Mouse (Mus musculus) intestine, embryonic 16.5 days (tissue): ENCODE measurements around the gene Eif2s2. TPM values are rescaled to one million over a fixed set of nuclear protein-coding genes. Genes with fewer than 3 reads are reported as not detected.
A peak's percentile ranks its signal among the peaks of the same experiment; 100 is the strongest.

Experiments
- ATAC-seq: fragments of 200-750 bp; cut with Nextera tagmentation; 2 replicates; pipeline ENCODE4 v1.8.0; 2017; ENCODE audit warnings: moderate TSS enrichment, moderate library complexity
- H3K27ac ChIP-seq: fragments of 300-500 bp; sonication (generic); 2 replicates; pipeline ENCODE4 v1.5.1; 2014; ENCODE audit warnings: mild to moderate bottlenecking, low read length
- H3K27me3 ChIP-seq: fragments of 300-500 bp; sonication (generic); replicated peaks from 2 replicates; pipeline ENCODE4 v1.6.1; 2014; ENCODE audit warnings: low read length, control low read depth, mixed read lengths; ENCODE audit not compliant: control insufficient read depth, insufficient read depth
- H3K36me3 ChIP-seq: fragments of 300-500 bp; sonication (generic); 2 replicates; pipeline ENCODE4 v1.6.1; 2014; ENCODE audit warnings: low read length, control low read depth; ENCODE audit not compliant: control insufficient read depth, insufficient read depth
- H3K4me1 ChIP-seq: fragments of 300-500 bp; sonication (generic); 2 replicates; pipeline ENCODE4 v1.6.1; 2014; ENCODE audit warnings: low read length, control low read depth, mixed read lengths; ENCODE audit not compliant: control insufficient read depth, insufficient read depth
- H3K4me2 ChIP-seq: fragments of 300-500 bp; sonication (generic); 2 replicates; pipeline ENCODE4 v1.6.1; 2014; ENCODE audit warnings: low read depth, low read length, control low read depth
- H3K4me3 ChIP-seq: fragments of 300-500 bp; sonication (generic); 2 replicates; pipeline ENCODE4 v1.5.1; 2014; ENCODE audit warnings: mild to moderate bottlenecking, low read length
- H3K9ac ChIP-seq: fragments of 300-500 bp; sonication (generic); 2 replicates; pipeline ENCODE4 v1.6.1; 2014; ENCODE audit warnings: low read depth, low read length
- H3K9me3 ChIP-seq: fragments of 300-500 bp; sonication (generic); 2 replicates; pipeline ENCODE4 v1.6.1; 2016; ENCODE audit warnings: low read length, control low read depth; ENCODE audit not compliant: control insufficient read depth
- WGBS: fragments of 180-500 bp; shearing (Covaris S2); extraction: QIAGEN DNeasy Blood & Tissue Kit; methylation state at CpG from one replicate; pipeline ENCODE4 v1.1.7; 2014; 5-methylcytosine and 5-hydroxymethylcytosine counted together
- polyA plus RNA-seq: library from polyadenylated mRNA; unstranded; fragments of >200 nt; fragmentation: Nextera tagmentation; extraction: Ambion mirVana; gene quantifications from 2 replicates; pipeline ENCODE4 v1.2.1, GENCODE M21; 2015

Eif2s2 gene
- polyA plus RNA-seq, 1 experiment from 2014 or later: 76.6 TPM

DNA sequence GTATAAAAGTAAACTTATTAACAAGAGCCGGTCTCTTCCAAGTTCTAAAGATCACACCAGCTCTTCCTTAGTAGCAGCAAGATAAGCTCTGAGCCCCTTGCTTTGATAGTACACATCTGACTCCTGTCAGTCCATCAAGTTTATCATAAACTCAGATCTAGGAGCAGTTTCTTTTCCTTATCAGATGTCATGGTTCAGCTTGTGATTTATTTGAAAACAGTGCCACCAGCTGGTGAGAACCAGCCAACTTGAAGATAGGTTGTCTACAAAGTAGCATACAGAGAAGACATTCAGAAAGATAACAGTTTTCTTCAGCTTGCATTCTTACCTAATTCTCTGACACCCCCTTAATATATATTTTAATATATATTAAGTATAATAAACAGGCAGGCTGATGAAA is 37.4 kb downstream of the Eif2s2 start:
- Histone ChIP-seq H3K4me1 (no peaks in the 10 kb centered on the region), H3K4me2 (no peak overlapping the region), H3K27ac (no peak overlapping the region), H3K27me3 (no peaks in the 10 kb centered on the region), H3K36me3 (peaks cover 8% of the 10 kb centered on the region; the same call in 1 of the 2 replicates), H3K9me3 (no peaks in the 10 kb centered on the region), H3K9ac (no peak overlapping the region), H3K4me3 (no peak overlapping the region)
- no peak for ATAC-seq
- 64% methylated on average over 1 of the region's 1 CpGs for WGBS

DNA sequence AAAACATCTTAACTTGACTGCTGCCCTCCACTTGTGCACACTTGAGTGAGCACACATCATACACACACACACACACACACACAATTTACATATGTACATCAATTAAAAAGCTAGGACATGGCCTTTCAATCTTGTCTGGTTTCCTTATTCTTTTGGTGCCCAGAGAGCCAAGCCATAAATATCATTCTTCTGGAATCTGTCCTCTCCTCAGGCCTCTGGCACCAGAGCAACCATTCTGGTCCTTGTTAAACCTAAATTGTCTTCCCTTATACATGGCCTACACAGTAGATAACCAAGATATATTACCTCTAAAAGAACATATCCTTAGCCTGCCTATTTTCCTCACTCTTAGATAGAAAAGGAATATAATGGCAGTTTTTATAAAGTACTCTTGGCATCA is 44.6 kb downstream of the Eif2s2 start:
- Histone ChIP-seq H3K36me3 (no peaks in the 10 kb centered on the region), H3K4me2 (no peak overlapping the region), H3K27me3 (no peaks in the 10 kb centered on the region), H3K4me3 (no peak overlapping the region), H3K4me1 (no peaks in the 10 kb centered on the region), H3K27ac (no peak overlapping the region), H3K9me3 (no peaks in the 10 kb centered on the region), H3K9ac (no peak overlapping the region)
- ATAC-seq: no peak

DNA sequence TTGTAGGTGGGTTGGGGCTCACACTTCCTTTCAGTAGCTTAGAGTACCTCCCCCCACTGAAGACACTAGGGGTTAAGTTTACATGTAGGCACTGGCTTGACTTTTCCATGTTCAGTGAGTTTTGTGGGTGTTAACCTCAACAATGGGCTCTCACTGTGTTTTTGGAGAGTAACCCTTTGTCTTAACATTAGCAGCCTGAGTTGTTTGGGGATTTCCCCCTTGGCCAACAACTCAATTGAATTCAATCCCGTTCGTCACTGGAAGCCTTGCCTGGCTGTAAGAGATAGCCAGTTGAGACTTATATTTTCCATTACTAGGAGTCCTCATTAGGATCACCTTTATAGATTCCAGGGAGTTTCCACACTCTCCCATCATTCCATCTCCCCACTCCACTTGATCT is 56.2 kb downstream of the Eif2s2 start:
- H3K27ac ChIP-seq: no peak overlapping the region
- H3K36me3 ChIP-seq: peaks cover 5% of the 10 kb centered on the region; the same call in 1 of the 2 replicates
- no peak overlapping the region for H3K9ac ChIP-seq
- WGBS: 92% methylated on average over 2 of the region's 2 CpGs
- no peak for ATAC-seq
- H3K4me3 ChIP-seq: no peak overlapping the region
- no peaks in the 10 kb centered on the region for H3K9me3 ChIP-seq
- H3K4me2 ChIP-seq: no peak overlapping the region
- peaks cover 8% of the 10 kb centered on the region; the same call in 1 of the 2 replicates for H3K4me1 ChIP-seq
- no peaks in the 10 kb centered on the region for H3K27me3 ChIP-seq

DNA sequence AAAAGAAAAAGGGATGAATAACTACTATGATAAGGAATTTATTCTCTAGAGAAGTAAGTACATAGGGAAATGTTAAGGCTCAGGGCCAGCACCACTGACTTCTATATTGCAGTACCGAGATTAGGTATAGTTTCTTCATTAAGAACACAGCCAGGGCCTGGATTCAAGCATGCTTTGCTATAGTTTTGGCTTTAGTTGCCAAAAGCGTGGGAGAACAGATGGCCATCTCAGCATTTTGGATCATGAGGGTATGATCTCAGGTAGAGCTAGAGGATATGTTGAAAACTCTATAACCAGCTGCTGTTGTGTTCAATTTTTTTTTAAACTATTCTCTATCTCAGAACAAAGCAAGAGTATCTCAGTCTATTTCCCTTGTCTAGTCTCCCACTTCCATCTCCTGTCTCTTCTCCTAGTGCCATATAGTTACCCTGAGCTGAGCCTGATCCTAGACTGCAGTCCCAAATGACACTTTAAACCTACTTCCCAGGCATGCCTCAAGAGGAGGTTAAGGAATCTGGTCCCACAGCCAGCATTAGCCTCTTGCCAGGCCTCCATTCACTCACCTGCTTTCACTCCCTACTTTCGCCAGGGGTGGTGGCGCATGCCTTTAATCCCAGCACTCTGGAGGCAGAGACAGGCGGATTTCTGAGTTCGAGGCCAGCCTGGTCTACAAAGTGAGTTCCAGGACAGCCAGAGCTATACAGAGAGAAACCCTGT is 58.4 kb downstream of the Eif2s2 start:
- 94% methylated on average over 6 of the region's 6 CpGs for WGBS
- H3K27me3 ChIP-seq: no peaks in the 10 kb centered on the region
- no peaks in the 10 kb centered on the region for H3K9me3 ChIP-seq
- peaks cover 6% of the 10 kb centered on the region; the same call in 1 of the 2 replicates for H3K36me3 ChIP-seq
- no peak overlapping the region for H3K4me3 ChIP-seq
- peaks cover 10% of the 10 kb centered on the region; the same call in 1 of the 2 replicates for H3K4me1 ChIP-seq
- no peak overlapping the region for H3K9ac ChIP-seq
- no peak overlapping the region for H3K27ac ChIP-seq
- no peak overlapping the region for H3K4me2 ChIP-seq
- no peak for ATAC-seq

DNA sequence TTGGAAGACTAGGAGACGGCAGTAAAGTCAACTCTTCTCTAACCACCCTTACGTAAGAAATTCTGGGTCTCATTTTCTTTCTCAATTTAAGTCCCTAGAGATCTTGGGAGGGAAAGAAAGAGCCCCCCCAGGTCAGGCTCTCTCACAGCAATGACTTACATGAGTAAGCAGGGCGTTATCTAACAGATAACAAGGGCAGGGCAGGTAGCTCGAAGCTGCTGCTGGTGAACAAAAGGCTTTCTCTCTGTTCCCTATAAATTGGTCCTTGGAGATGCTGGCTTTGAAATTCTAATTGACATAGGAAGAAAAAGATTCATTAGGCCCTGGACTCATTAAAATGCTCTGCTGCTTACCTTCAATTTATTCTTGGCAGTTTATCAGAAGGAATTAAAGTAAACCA is 60.3 kb downstream of the Eif2s2 start:
- ATAC-seq: peak; percentile 80
- Histone ChIP-seq H3K4me2 (no peak overlapping the region), H3K27ac (no peak overlapping the region), H3K27me3 (no peaks in the 10 kb centered on the region), H3K4me3 (no peak overlapping the region), H3K4me1 (peaks cover 10% of the 10 kb centered on the region; the same call in 1 of the 2 replicates), H3K36me3 (peaks cover 6% of the 10 kb centered on the region; the same call in 1 of the 2 replicates), H3K9ac (no peak overlapping the region), H3K9me3 (no peaks in the 10 kb centered on the region)
- WGBS: 56% methylated on average over 4 of the region's 4 CpGs

DNA sequence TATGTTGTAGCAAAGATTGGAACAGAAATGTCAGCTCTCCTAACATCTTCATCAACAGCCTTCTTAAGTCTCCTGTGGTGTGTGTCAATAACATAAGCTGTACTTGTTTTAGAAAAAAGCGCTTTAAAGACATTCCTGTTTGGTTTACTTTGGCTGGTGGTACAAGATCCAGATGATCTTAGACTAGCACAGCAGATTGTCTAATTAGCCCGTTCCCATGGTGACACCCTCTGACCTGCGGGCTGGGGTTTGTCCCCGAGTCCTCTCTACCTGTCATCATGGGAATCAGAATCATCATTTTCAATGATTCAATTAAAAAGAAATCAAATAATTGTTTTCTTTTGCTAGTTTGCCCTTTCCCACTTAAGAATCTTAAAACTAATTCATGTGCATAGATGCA is 65.2 kb downstream of the Eif2s2 start:
- Histone ChIP-seq H3K36me3 (0 out of 2 replicates have a peak, but pooled peaks cover 2% of the 10 kb centered on the region), H3K4me3 (no peak overlapping the region), H3K9ac (no peak overlapping the region), H3K9me3 (no peaks in the 10 kb centered on the region), H3K4me2 (no peak overlapping the region), H3K27me3 (no peaks in the 10 kb centered on the region), H3K4me1 (peaks cover 6% of the 10 kb centered on the region; the same call in 1 of the 2 replicates), H3K27ac (no peak overlapping the region)
- no peak for ATAC-seq
- WGBS: 68% methylated on average over 4 of the region's 4 CpGs

DNA sequence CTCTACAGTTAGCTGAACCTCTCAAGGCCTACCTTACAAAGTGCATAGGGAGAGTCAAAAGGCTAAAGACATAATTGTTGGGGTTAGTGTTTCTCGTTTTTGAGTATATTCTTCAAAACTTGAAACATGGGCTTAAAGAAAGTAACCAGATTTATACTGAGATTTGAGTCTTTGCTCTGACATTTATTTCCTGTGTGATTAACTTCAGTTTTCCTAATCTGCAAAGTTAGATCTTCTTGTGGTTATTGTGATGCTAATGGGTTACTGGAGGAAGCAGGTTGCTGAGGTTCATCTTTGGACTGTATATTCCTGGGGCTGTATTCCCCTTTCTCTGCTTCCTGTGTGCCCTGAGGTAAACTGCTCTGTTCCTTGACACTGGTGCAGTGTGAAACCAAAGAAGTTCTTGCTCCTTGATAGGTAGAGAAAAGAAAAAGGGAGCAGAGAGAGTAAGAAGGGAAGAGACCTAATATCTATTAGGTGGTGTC is 66.6 kb downstream of the Eif2s2 start:
- no peaks in the 10 kb centered on the region for H3K36me3 ChIP-seq
- H3K27me3 ChIP-seq: no peaks in the 10 kb centered on the region
- H3K4me2 ChIP-seq: no peak overlapping the region
- H3K4me3 ChIP-seq: no peak overlapping the region
- no peak for ATAC-seq
- no peak overlapping the region for H3K9ac ChIP-seq
- no peaks in the 10 kb centered on the region for H3K9me3 ChIP-seq
- H3K4me1 ChIP-seq: no peaks in the 10 kb centered on the region
- WGBS: 91% methylated on average over 1 of the region's 1 CpGs
- H3K27ac ChIP-seq: no peak overlapping the region

Other genes starting within 250 kb of the Eif2s2 start
- gene Chmp4b, start 241.2 kb downstream of the Eif2s2 start, polyA plus RNA-seq: 23.6 and 28.7 TPM in 2 replicates
- gene Gm14214, start 122.9 kb downstream of the Eif2s2 start, polyA plus RNA-seq: not detected in 2 replicates
- gene Raly, start 101.8 kb downstream of the Eif2s2 start, polyA plus RNA-seq: 30.6 and 34.0 TPM in 2 replicates
- gene a, start 101.5 kb downstream of the Eif2s2 start, polyA plus RNA-seq: not detected in 2 replicates
- 1.7 and 1.9 TPM in 2 replicates for gene Gm14226, start 125.3 kb upstream of the Eif2s2 start, polyA plus RNA-seq
- 111 and 118 TPM in 2 replicates for gene Ahcy, start 181.6 kb upstream of the Eif2s2 start, polyA plus RNA-seq
- 40.3 and 41.3 TPM in 2 replicates for gene Itch, start 240.6 kb upstream of the Eif2s2 start, polyA plus RNA-seq